In the genomic region with DNA sequence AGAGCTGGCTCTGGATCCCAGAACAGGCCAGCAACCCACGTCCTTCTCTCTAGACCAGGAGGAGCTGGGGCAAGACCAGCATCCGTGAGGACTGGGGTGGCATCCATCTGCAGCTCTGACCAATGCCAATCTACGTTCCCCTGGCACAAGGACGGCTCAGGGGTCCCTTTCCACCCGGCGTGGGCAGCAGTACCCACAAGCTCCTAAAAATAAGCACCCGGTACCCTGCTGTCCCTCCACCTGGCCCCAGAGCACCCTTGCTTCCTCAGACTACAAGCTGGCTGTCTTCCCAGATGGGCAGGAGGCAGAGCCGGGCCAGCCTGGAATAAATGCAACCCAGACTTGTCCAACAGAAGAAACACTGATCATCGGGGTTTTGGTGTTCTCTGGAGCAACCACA, we compare ENCODE assay signal across 18 mouse cellular contexts. TPM values are rescaled to one million over a fixed set of nuclear protein-coding genes. Genes with fewer than 3 reads are reported as not detected.
DNase-seq lines count a peak whose midpoint lies in the region; ATAC-seq and TF ChIP-seq lines count a peak whose summit lies in the region.
"Had no signal": no experiment of that assay in that cellular context is flagged by ENCODE, and none has a peak within 500 bp of the region (broad histone marks: within the 10 kb centered on the region; RNA-seq: fewer than 3 reads in every experiment).

No protein-coding gene starts in this region.

- H3K9me3 ChIP-seq in heart, postnatal 0 days (replicated peaks; ENCODE audit: control insufficient read depth, low read length): no peaks in the 10 kb centered on the region

- TF ChIP-seq POLR2A in cerebellum, adult 2 months (IDR thresholded peaks at IDR 0.05; ENCODE audit: borderline replicate concordance, insufficient read depth, low read length): no peak
- TF ChIP-seq POLR2A in cortical plate, adult 2 months (IDR thresholded peaks at IDR 0.05; ENCODE audit: extremely low read depth, insufficient read depth, low read length): no peak

- no peak for TF ChIP-seq CTCF in heart, postnatal 0 days (IDR thresholded peaks at IDR 0.05; ENCODE audit: low read depth)
- no peak; the same call in 1 of the 2 replicates for TF ChIP-seq CTCF in cerebellum, adult 2 months (IDR thresholded peaks at IDR 0.05; ENCODE audit: borderline replicate concordance, insufficient read depth, low read depth, low read length)
- no peak for TF ChIP-seq CTCF in cortical plate, adult 2 months (IDR thresholded peaks at IDR 0.05; ENCODE audit: extremely low read depth, insufficient read depth, low read length)

- intact Hi-C loops in heart, postnatal 25 days (cut with DNase I): no loop called here
- intact Hi-C loops in left cerebral cortex, postnatal 4 days (cut with DNase I): no loop called here

- no peak overlapping the region for H3K9ac ChIP-seq in heart, postnatal 0 days (replicated peaks; ENCODE audit: low read depth, low read length)
- H3K9ac ChIP-seq: heart, embryonic 13.5 days had no signal

- TF ChIP-seq EP300 in heart, postnatal 0 days (IDR thresholded peaks at IDR 0.05; ENCODE audit: low read depth): no peak

- DNase-seq in heart, postnatal 0 days (ENCODE audit: low spot score): peak; percentile 12
- no peak for DNase-seq in heart, postnatal 25 days (ENCODE audit: low spot score)
- DNase-seq in left cerebral cortex, postnatal 4 days: peak; percentile 80
- no peak for DNase-seq in left cerebral cortex, adult 8-10 months (ENCODE audit: low spot score in 2 of 2)
- DNase-seq in cerebellum, adult 2 months: peak; percentile 95 to 99
- DNase-seq in urinary bladder, postnatal 4 days (ENCODE audit: low spot score in 2 of 2): no peak
- DNase-seq: adrenal gland, adult 8-10 months; gastrocnemius, postnatal 14 days; kidney, adult 2 months; kidney, postnatal 25 days; liver; lung, adult 2 months; lung, postnatal 36 days; retina, postnatal 1 day; right cerebral cortex, postnatal 4 days had no signal

- H3K27ac ChIP-seq in heart, postnatal 0 days (ENCODE audit: low read depth): no peak overlapping the region
- peak overlapping the region; percentile 97 for H3K27ac ChIP-seq in cerebellum, adult 2 months (ENCODE audit: insufficient read depth, low read length)
- H3K27ac ChIP-seq in cortical plate, adult 2 months (ENCODE audit: insufficient read depth, low read length): peak overlapping the region; percentile 89
- H3K27ac ChIP-seq: heart, embryonic 13.5 days had no signal

- 36% methylated on average over 9 of the region's 9 CpGs for WGBS in heart, postnatal 0 days
- 10% methylated on average over 9 of the region's 9 CpGs for WGBS in cerebellum, adult 2 months

- no peak overlapping the region for H3K4me2 ChIP-seq in heart, postnatal 0 days (ENCODE audit: low read depth, low read length)
- H3K4me2 ChIP-seq: heart, embryonic 13.5 days had no signal

- H3K4me3 ChIP-seq in heart, postnatal 0 days (ENCODE audit: low read depth, low read length): no peak overlapping the region
- H3K4me3 ChIP-seq in cerebellum, adult 2 months (replicated peaks; ENCODE audit: insufficient read depth, low read depth, low read length): no peak overlapping the region
- H3K4me3 ChIP-seq in cortical plate, adult 2 months (ENCODE audit: insufficient read depth, low read length): no peak overlapping the region
- H3K4me3 ChIP-seq: heart, embryonic 13.5 days had no signal

- no peaks in the 10 kb centered on the region for H3K4me1 ChIP-seq in heart, postnatal 0 days (ENCODE audit: control insufficient read depth, insufficient read depth)
- peaks cover 85% of the 10 kb centered on the region for H3K4me1 ChIP-seq in cerebellum, adult 2 months (ENCODE audit: control insufficient read depth, insufficient read depth, low read length)
- peaks cover 43% of the 10 kb centered on the region for H3K4me1 ChIP-seq in cortical plate, adult 2 months (ENCODE audit: control insufficient read depth, insufficient read depth, low read length)
- H3K4me1 ChIP-seq: heart, embryonic 13.5 days had no signal

- no peaks in the 10 kb centered on the region for H3K36me3 ChIP-seq in heart, postnatal 0 days (replicated peaks; ENCODE audit: control insufficient read depth, insufficient read depth, low read length)
- H3K36me3 ChIP-seq: heart, embryonic 13.5 days had no signal

- no peaks in the 10 kb centered on the region for H3K27me3 ChIP-seq in heart, postnatal 0 days (ENCODE audit: control insufficient read depth, insufficient read depth, low read length)
- H3K27me3 ChIP-seq in cerebellum, adult 2 months (ENCODE audit: control insufficient read depth, insufficient read depth, low read length): no peaks in the 10 kb centered on the region

- ATAC-seq in heart, postnatal 0 days (ENCODE audit: insufficient read depth, low read depth): no peak
- ATAC-seq in erythroid progenitor cell, adult 5-6 weeks (replicated peaks; ENCODE audit: low FRiP score, poor library complexity, severe bottlenecking): no peak

RNA-seq across cellular contexts. Expression of gene Rbfox3, which starts 28.3 kb away (rescaled TPM):
- total RNA-seq in heart, postnatal 0 days (2014; rRNA removed; ENCODE audit: low replicate concordance): 1.2 TPM in 1 of 2 replicates, not detected in the other
- polyA plus RNA-seq in heart, postnatal 0 days (2015; fragmentation: Nextera tagmentation; extraction: Ambion mirVana): 0.08 TPM in 2 replicates
- total RNA-seq in heart, postnatal 25 days (2021): under 1 TPM; 0.08 TPM
- 100 to 1,000 TPM; 185 to 192 TPM for total RNA-seq in left cerebral cortex, postnatal 4 days (2021)
- 100 to 1,000 TPM; 295 to 336 (median 323) TPM for total RNA-seq in left cerebral cortex, adult 8-10 months (2022)
- 163 and 201 TPM in 2 replicates for polyA plus RNA-seq in cerebellum, adult 2 months (2012; rRNA removed)
- polyA plus RNA-seq in cortical plate, adult 2 months (2012; rRNA removed): 117 TPM in 2 replicates
- total RNA-seq in erythroid progenitor cell, adult 5-6 weeks (2015; ENCODE audit: low replicate concordance): not detected in 2 replicates
- not detected in 2 replicates for total RNA-seq in erythroid progenitor cell, adult 5-6 weeks (2017; ENCODE audit: low replicate concordance)

Comparison
In these comparisons a context has a peak if more than half of its experiments do, and no peak if none do; other contexts are left out.
1. DNase-seq: peak in heart, postnatal 0 days (single experiment), left cerebral cortex, postnatal 4 days (single experiment) and cerebellum, adult 2 months (2 of 2); none in heart, postnatal 25 days (single experiment), left cerebral cortex, adult 8-10 months (0 of 2) and urinary bladder, postnatal 4 days (0 of 2).
2. RNA of gene Rbfox3, which starts 28.3 kb away (total RNA-seq): 295 to 336 TPM in left cerebral cortex, adult 8-10 months and 185 to 192 TPM in left cerebral cortex, postnatal 4 days; 1.2 TPM in heart, postnatal 0 days, 0.08 TPM in heart, postnatal 25 days and not detected in erythroid progenitor cell, adult 5-6 weeks; every median in the first group is over 10 times any median in the second.